Mouse (Mus musculus) embryonic stem cell, embryonic (primary cell): ENCODE measurements around the gene Psmd13.

Experiments used
- CTCF ChIA-PET, 4 experiments: fragments of 300-600 bp in 2 of 4; fragments of 350-600 bp in 2 of 4; sonication (Branson Sonifier 250); formaldehyde crosslinking; loops; one replicate each; lab custom pipeline; 2022; ENCODE audit warnings: inconsistent platforms in 2 of 4; lab: Charles Lee
- POLR2A ChIA-PET, 4 experiments: fragments of 300-600 bp in 2 of 4; fragments of 350-600 bp in 2 of 4; sonication (Branson Sonifier 250); formaldehyde crosslinking; loops; one replicate each; lab custom pipeline; 2022; ENCODE audit warnings: antibody characterized with exemption in 4 of 4, inconsistent platforms in 1 of 4; lab: Charles Lee

The Psmd13 gene

GRCm38 (mm10) chr7:140881696-140882468 is at the start of gene Psmd13, which contains the start of gene Sirt3:
Psmd13 (plus strand) TSS chr7:140881968.
Sirt3 (minus strand) TSS chr7:140882309.
- CTCF ChIA-PET: interaction anchor here in 3 of 4 experiments (0.5 to 1.9 kb wide), 7 partner anchors 21 to 693 kb away, joined by 3 to 9 read pairs (median 3); partner anchors contain the start of gene Pgghg (in 1 of the 3)
- POLR2A ChIA-PET: interaction anchor here (0.6 to 3.1 kb wide), 42 partner anchors 10 to 765 kb away, joined by 3 to 35 read pairs (median 4); partner anchors contain the start of genes Gm45785 (in 3 of the 4), Ric8a (in 3 of the 4), Bet1l (in 2 of the 4) and Zfp941 (in 2 of the 4)

DNA sequence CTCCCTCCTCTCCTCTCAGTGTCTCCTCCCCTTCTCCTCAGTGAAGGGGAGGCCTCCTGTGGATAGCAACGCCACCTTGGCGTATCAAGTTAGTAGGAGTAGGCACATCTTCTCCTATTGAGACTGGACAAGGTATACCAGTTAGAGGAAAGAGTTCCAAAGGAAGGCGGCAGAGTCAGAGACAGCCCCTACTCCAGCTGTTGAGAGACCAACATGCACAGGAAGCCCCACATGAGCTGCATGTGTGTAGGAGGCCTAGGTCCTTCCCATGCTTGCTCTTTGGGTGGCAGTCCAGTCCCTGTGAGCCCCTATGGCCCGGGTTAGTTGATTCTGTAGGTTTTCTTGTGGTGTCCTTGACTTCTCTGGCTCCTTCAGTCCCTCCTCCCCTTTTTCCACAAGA is 48.4 kb upstream of the Psmd13 start:
- CTCF ChIA-PET: interaction anchor here in 1 of 4 experiments (0.6 to 0.7 kb wide), 2 partner anchors 770 to 1826 kb away, joined by 3 to 5 read pairs; no protein-coding TSS in a partner anchor

GRCm38 (mm10) chr7:140834968-140835757 is 46.6 kb upstream of the Psmd13 start, which contains the start of gene Urah:
Urah (plus strand) TSS chr7:140835018.
- CTCF ChIA-PET: interaction anchor here (0.6 to 2.1 kb wide), 12 partner anchors 10 to 690 kb away, joined by 3 to 13 read pairs (median 4); partner anchors contain the start of genes Scgb1c1 (in 3 of the 4) and Zfp941 (in 1 of the 4)
- POLR2A ChIA-PET: interaction anchor here (0.5 to 2.7 kb wide), 19 partner anchors 8 to 748 kb away, joined by 3 to 16 read pairs (median 3); partner anchors contain the start of genes Zfp941 (in 3 of the 4), Echs1 (in 1 of the 4), Gm45785 (in 1 of the 4) and Rassf7 (in 1 of the 4)

More for the DNA sequence above, 48.4 kb upstream of the Psmd13 start:
- POLR2A ChIA-PET: interaction anchor here in 1 of 4 experiments (0.8 kb wide), 1 partner anchor 12 kb away, joined by 3 read pairs; no protein-coding TSS in a partner anchor

- CTCF ChIA-PET: interaction anchor here (0.6 to 2.1 kb wide), 9 partner anchors 9 to 691 kb away, joined by 3 to 13 read pairs (median 5); partner anchors contain the start of gene Scgb1c1 (in 2 of the 4)
- POLR2A ChIA-PET: interaction anchor here in 3 of 4 experiments (0.5 to 2.7 kb wide), 18 partner anchors 9 to 735 kb away, joined by 3 to 16 read pairs (median 3); partner anchors contain the start of genes Zfp941 (in 3 of the 3), Echs1 (in 1 of the 3), Gm45785 (in 1 of the 3) and Psmd13 (in 1 of the 3)
Measured at GRCm38 (mm10) chr7:140835758-140836087, 46.0 kb upstream of the Psmd13 start.

GRCm38 (mm10) chr7:140836243-140837115 is 45.3 kb upstream of the Psmd13 start:
- ChIA-PET POLR2A (interaction anchor here in 3 of 4 experiments (0.5 to 2.7 kb wide), 8 partner anchors 9 to 120 kb away, joined by 3 to 16 read pairs (median 4); partner anchors contain the start of genes Gm45785 (in 1 of the 3), Psmd13 (in 1 of the 3), Ric8a (in 1 of the 3) and Sirt3 (in 1 of the 3)), CTCF (interaction anchor here in 3 of 4 experiments (0.7 to 2.1 kb wide), 5 partner anchors 8 to 67 kb away, joined by 3 to 13 read pairs (median 9); partner anchors contain the start of genes Scgb1c1 (in 2 of the 3) and Zfp941 (in 1 of the 3))

DNA sequence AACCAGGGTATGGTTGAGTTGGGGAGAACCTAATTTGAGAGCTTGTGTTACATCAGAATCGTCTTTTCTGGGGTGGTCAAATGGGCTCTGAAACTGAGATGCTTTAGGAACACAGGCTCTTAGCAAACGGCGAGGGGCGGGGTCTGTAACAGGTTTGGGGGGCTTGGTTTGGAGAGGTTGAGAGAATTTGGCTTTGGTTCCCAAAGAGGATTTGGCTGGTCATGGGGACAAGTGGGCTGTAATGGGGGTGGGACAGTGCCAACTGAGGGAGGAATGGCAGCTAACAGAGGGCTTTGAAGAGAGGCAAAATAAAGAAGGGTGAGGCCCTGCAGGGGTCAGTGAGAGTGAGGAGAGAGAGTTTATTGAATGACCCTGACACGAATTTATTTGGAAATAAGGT is 42.2 kb upstream of the Psmd13 start:
- CTCF ChIA-PET: interaction anchor here in 1 of 4 experiments (3.1 kb wide), 1 partner anchor 64 kb away, joined by 22 read pairs; no protein-coding TSS in a partner anchor
- POLR2A ChIA-PET: interaction anchor here in 1 of 4 experiments (1.4 to 4.2 kb wide), 2 partner anchors 18 to 376 kb away, joined by 4 to 33 read pairs; partner anchors contain the start of genes Bet1l, Gm45785, Rassf7 and Ric8a

GRCm38 (mm10) chr7:140840750-140841735 is 40.7 kb upstream of the Psmd13 start:
- ChIA-PET CTCF (interaction anchor here (0.6 to 3.1 kb wide), 19 partner anchors 10 to 1086 kb away, joined by 3 to 22 read pairs (median 4); no protein-coding TSS in a partner anchor), POLR2A (interaction anchor here in 3 of 4 experiments (0.6 to 4.2 kb wide), 54 partner anchors 8 to 1796 kb away, joined by 3 to 33 read pairs (median 4); partner anchors contain the start of genes Zfp941 (in 3 of the 3), Bet1l (in 2 of the 3), Gm45785 (in 2 of the 3) and Ric8a (in 2 of the 3))

- ChIA-PET POLR2A (interaction anchor here in 2 of 4 experiments (1.4 to 4.2 kb wide), 3 partner anchors 10 to 39 kb away, joined by 3 to 33 read pairs (median 5); partner anchors contain the start of genes Bet1l (in 1 of the 2), Gm45785 (in 1 of the 2) and Ric8a (in 1 of the 2)), CTCF (interaction anchor here in 2 of 4 experiments (2.6 to 6.3 kb wide), 2 partner anchors 59 kb away, joined by 24 to 50 read pairs; no protein-coding TSS in a partner anchor)
Measured at GRCm38 (mm10) chr7:140843806-140844205, 38.0 kb upstream of the Psmd13 start.

DNA sequence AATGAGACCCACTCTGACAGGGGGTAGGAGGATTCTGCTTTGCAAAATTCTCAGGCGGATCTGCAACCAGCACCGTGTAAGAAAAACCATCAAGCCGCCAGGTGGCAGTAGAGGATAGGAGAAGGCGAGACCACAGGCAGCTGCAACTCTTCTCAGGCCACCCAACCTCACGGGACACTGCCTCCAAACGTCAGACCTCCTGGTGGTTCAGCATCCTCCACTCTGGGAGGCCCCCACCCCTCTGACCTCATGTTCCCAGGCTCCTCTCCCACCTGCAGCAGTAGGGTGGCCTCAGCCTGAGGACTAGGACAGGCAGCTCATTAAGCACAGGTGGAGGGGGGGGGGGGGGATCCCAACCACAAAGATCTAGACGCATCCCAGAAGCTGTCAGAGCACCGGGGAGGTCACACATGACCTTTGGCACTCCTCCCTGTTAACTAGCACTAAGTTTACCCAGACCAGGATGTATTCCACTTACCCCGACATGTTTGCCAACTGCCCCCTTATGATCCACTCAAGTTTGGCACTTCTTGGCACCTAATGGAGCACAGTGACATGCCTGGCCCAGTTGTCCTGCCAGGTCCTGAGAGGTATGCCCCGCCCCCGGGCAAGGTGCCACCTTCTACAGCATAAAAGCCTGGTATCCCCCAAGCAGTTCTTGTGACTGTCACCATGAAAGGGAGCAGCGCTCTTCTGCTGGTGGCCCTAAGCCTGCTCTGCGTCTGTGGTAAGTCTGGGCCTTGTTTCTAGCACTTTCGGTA is 36.7 kb upstream of the Psmd13 start, which contains the start of gene Scgb1c1:
Scgb1c1 (plus strand) TSS at position 643 of the 761 bp plus-strand sequence.
- POLR2A ChIA-PET: interaction anchor here in 3 of 4 experiments (0.5 to 1.9 kb wide), 17 partner anchors 8 to 1332 kb away, joined by 3 to 19 read pairs (median 3); partner anchors contain the start of genes Bet1l (in 1 of the 3), Gm45785 (in 1 of the 3) and Ric8a (in 1 of the 3)
- CTCF ChIA-PET: interaction anchor here (0.5 to 6.3 kb wide), 45 partner anchors 8 to 1632 kb away, joined by 3 to 50 read pairs (median 4); partner anchors contain the start of genes Urah (in 2 of the 4), 6430531B16Rik (in 1 of the 4), Gm45785 (in 1 of the 4) and Ric8a (in 1 of the 4)

GRCm38 (mm10) chr7:140845683-140846082 is 36.1 kb upstream of the Psmd13 start:
- ChIA-PET POLR2A (interaction anchor here in 3 of 4 experiments (0.5 to 1.9 kb wide), 9 partner anchors 8 to 331 kb away, joined by 3 to 19 read pairs (median 5); partner anchors contain the start of genes Bet1l (in 1 of the 3), Gm45785 (in 1 of the 3) and Ric8a (in 1 of the 3)), CTCF (interaction anchor here (0.6 to 6.3 kb wide), 32 partner anchors 8 to 867 kb away, joined by 3 to 50 read pairs (median 4); partner anchors contain the start of genes Urah (in 2 of the 4), 6430531B16Rik (in 1 of the 4), Gm45785 (in 1 of the 4) and Ric8a (in 1 of the 4))

GRCm38 (mm10) chr7:140846676-140847075 is 35.1 kb upstream of the Psmd13 start:
- ChIA-PET CTCF (interaction anchor here (0.6 to 6.3 kb wide), 9 partner anchors 8 to 330 kb away, joined by 3 to 50 read pairs (median 12); partner anchors contain the start of gene Urah (in 1 of the 4)), POLR2A (interaction anchor here in 3 of 4 experiments (0.5 to 2.6 kb wide), 11 partner anchors 10 to 223 kb away, joined by 3 to 24 read pairs (median 5); partner anchors contain the start of genes Gm45785 (in 3 of the 3), Ric8a (in 3 of the 3), Bet1l (in 2 of the 3) and Urah (in 1 of the 3))

- CTCF ChIA-PET: interaction anchor here (0.5 to 6.3 kb wide), 12 partner anchors 19 to 329 kb away, joined by 3 to 50 read pairs (median 4); no protein-coding TSS in a partner anchor
- POLR2A ChIA-PET: interaction anchor here in 3 of 4 experiments (0.6 to 2.6 kb wide), 14 partner anchors 9 to 491 kb away, joined by 3 to 24 read pairs (median 5); partner anchors contain the start of genes Gm45785 (in 3 of the 3), Ric8a (in 3 of the 3), Bet1l (in 2 of the 3) and B4galnt4 (in 1 of the 3)
Measured at GRCm38 (mm10) chr7:140847755-140848580, 33.8 kb upstream of the Psmd13 start, which contains the start of gene Odf3. Odf3 (plus strand) TSS chr7:140847805.
